Mouse (Mus musculus): Measurements from ENCODE around the gene Atp8a2. TPM values are rescaled to one million over a fixed set of nuclear protein-coding genes. Genes with fewer than 3 reads are reported as not detected.

Atp8a2 gene
- polyA plus RNA-seq, 1 experiment from 2014 or later, result 51.5 TPM

- no peak overlapping the region for H3K4me3 ChIP-seq (ENCODE audit: low read depth, low read length)
- H3K27ac ChIP-seq (ENCODE audit: low read depth, low read length), result no peak overlapping the region
- H3K9me3 ChIP-seq (ENCODE audit: control insufficient read depth, low read length), result no peaks in the 10 kb centered on the region
- peaks cover 7% of the 10 kb centered on the region; the same call in 1 of the 2 replicates for H3K27me3 ChIP-seq (ENCODE audit: control insufficient read depth, insufficient read depth, low read length)
- H3K4me2 ChIP-seq (ENCODE audit: low read depth, low read length), result no peak overlapping the region
- no peak overlapping the region for H3K9ac ChIP-seq (replicated peaks; ENCODE audit: low read depth, low read length)
- H3K36me3 ChIP-seq (ENCODE audit: control insufficient read depth, insufficient read depth, low read length), result no peaks in the 10 kb centered on the region
- H3K4me1 ChIP-seq (ENCODE audit: control insufficient read depth, insufficient read depth, low read length), result peaks cover 10% of the 10 kb centered on the region; the same call in 1 of the 2 replicates
- ATAC-seq (ENCODE audit: low read depth), result no peak
- WGBS, result 92% methylated on average over 5 of the region's 5 CpGs
These were observed 455.2 kb downstream of the Atp8a2 start for GRCm38 (mm10) chr14:59741752-59742151.

GRCm38 (mm10) chr14:59739446-59739845, 457.5 kb downstream of the Atp8a2 start:
- no peak for ATAC-seq (ENCODE audit: low read depth)
- H3K9me3 ChIP-seq (ENCODE audit: control insufficient read depth, low read length), result no peaks in the 10 kb centered on the region
- H3K27ac ChIP-seq (ENCODE audit: low read depth, low read length), result no peak overlapping the region
- H3K4me3 ChIP-seq (ENCODE audit: low read depth, low read length), result no peak overlapping the region
- H3K9ac ChIP-seq (replicated peaks; ENCODE audit: low read depth, low read length), result no peak overlapping the region
- H3K4me1 ChIP-seq (ENCODE audit: control insufficient read depth, insufficient read depth, low read length), result peaks cover 14% of the 10 kb centered on the region; the same call in 1 of the 2 replicates
- peaks cover 9% of the 10 kb centered on the region for H3K27me3 ChIP-seq (ENCODE audit: control insufficient read depth, insufficient read depth, low read length)
- WGBS, result 55% methylated on average over 6 of the region's 6 CpGs
- no peaks in the 10 kb centered on the region for H3K36me3 ChIP-seq (ENCODE audit: control insufficient read depth, insufficient read depth, low read length)
- no peak overlapping the region for H3K4me2 ChIP-seq (ENCODE audit: low read depth, low read length)

DNA sequence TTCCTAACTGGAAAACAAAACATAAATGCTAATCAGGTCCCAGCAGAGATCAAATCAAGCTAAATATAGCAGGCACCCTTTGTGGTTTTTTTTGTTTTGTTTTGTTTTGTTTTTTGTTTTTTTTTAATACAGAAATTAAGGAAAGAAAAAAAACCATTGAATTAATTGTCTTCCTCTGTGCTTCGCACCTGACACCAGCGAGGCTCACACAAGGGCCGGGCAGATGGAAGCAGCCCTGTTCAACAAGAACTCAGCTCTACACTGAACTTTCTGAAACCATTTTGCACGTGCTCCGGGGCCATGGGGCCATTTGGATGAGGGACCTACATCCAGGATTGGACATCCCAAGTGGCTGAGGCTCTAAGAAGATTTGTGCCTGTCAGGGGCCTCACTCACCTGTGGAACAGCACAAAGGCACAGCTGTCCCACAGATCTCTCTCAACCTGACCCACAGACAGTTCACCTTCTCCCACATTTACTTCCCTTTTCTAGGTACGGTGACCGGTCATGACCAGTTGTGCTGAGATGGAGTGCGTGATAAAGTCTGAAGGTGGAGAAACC, 459.2 kb downstream of the Atp8a2 start:
- Histone ChIP-seq H3K27ac (ENCODE audit: low read depth, low read length) (no peak overlapping the region), H3K4me3 (ENCODE audit: low read depth, low read length) (no peak overlapping the region), H3K9me3 (ENCODE audit: control insufficient read depth, low read length) (no peaks in the 10 kb centered on the region), H3K36me3 (ENCODE audit: control insufficient read depth, insufficient read depth, low read length) (no peaks in the 10 kb centered on the region), H3K4me2 (ENCODE audit: low read depth, low read length) (no peak overlapping the region), H3K9ac (replicated peaks; ENCODE audit: low read depth, low read length) (no peak overlapping the region), H3K4me1 (ENCODE audit: control insufficient read depth, insufficient read depth, low read length) (peaks cover 14% of the 10 kb centered on the region; the same call in 1 of the 2 replicates), H3K27me3 (ENCODE audit: control insufficient read depth, insufficient read depth, low read length) (peaks cover 15% of the 10 kb centered on the region)
- 56% methylated on average over 8 of the region's 8 CpGs for WGBS
- no peak for ATAC-seq (ENCODE audit: low read depth)

GRCm38 (mm10) chr14:59736861-59737700, 459.9 kb downstream of the Atp8a2 start:
- Histone ChIP-seq H3K4me1 (ENCODE audit: control insufficient read depth, insufficient read depth, low read length) (peaks cover 14% of the 10 kb centered on the region; the same call in 1 of the 2 replicates), H3K9me3 (ENCODE audit: control insufficient read depth, low read length) (no peaks in the 10 kb centered on the region), H3K27me3 (ENCODE audit: control insufficient read depth, insufficient read depth, low read length) (peaks cover 15% of the 10 kb centered on the region; the same call in 1 of the 2 replicates), H3K4me2 (ENCODE audit: low read depth, low read length) (no peak overlapping the region), H3K9ac (replicated peaks; ENCODE audit: low read depth, low read length) (no peak overlapping the region), H3K36me3 (ENCODE audit: control insufficient read depth, insufficient read depth, low read length) (no peaks in the 10 kb centered on the region), H3K4me3 (ENCODE audit: low read depth, low read length) (no peak overlapping the region), H3K27ac (ENCODE audit: low read depth, low read length) (no peak overlapping the region)
- 13% methylated on average over 9 of the region's 9 CpGs for WGBS
- ATAC-seq (ENCODE audit: low read depth), result peak; percentile 87

DNA sequence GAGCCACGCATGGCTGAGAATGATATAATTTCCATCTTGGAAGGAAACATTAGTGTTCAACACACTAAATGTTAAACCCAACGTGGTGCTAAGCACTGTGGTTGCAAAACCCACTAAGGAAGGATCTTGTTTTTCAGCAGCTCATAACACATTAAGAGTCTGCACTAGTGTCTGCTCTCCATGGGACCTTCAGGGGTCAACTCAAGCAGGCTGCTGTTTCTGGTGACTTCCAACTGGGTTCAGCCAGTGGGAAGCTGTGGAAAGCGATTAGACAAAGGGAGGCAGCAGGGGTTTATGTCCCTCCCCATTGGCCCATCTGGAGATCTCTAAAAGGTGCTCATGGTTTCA, 467.0 kb downstream of the Atp8a2 start:
- H3K36me3 ChIP-seq (ENCODE audit: control insufficient read depth, insufficient read depth, low read length), result no peaks in the 10 kb centered on the region
- no peak overlapping the region for H3K4me3 ChIP-seq (ENCODE audit: low read depth, low read length)
- 0 out of 2 replicates have a peak, but pooled peaks cover 2% of the 10 kb centered on the region for H3K4me1 ChIP-seq (ENCODE audit: control insufficient read depth, insufficient read depth, low read length)
- H3K9me3 ChIP-seq (ENCODE audit: control insufficient read depth, low read length), result no peaks in the 10 kb centered on the region
- no peak for ATAC-seq (ENCODE audit: low read depth)
- peaks cover 13% of the 10 kb centered on the region for H3K27me3 ChIP-seq (ENCODE audit: control insufficient read depth, insufficient read depth, low read length)
- WGBS, result 53% methylated on average over 3 of the region's 3 CpGs
- no peak overlapping the region for H3K9ac ChIP-seq (replicated peaks; ENCODE audit: low read depth, low read length)
- no peak overlapping the region for H3K27ac ChIP-seq (ENCODE audit: low read depth, low read length)
- H3K4me2 ChIP-seq (ENCODE audit: low read depth, low read length), result no peak overlapping the region

DNA sequence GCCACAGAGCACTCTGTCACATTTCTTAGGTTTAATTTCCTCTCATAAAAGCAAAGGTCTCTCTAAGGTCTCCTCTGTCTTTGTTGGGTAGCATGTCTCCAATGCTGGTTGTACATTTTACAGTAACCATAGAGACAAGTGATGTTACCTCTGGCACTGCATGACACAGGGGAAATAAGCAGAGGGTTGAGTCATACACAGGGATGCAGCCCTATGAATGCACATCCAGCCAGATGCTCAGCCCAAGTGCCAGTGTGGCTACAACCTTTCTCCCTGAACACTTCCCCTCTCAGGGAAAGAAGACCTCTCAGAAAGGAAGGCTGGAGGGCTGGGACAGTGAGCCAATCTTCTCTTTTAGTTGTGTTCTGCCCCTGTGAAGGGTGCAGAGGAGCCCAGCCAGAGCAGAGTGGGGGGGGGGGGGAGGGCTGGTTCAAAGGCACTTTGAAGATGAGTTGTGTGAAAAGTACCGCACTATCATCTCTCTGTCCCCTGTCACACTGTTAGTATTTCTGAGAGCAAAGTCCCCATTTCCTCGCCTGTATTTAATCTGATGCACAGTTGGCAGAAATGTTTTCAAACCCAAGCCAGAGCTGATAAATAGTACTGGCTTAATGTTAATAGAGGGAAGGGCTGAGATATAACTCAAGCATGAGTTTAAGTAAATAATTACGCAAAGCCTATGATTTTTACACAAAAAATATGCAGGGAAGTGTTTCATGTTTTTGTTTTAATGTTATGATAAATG, 467.5 kb downstream of the Atp8a2 start:
- H3K4me3 ChIP-seq (ENCODE audit: low read depth, low read length), result no peak overlapping the region
- no peak overlapping the region for H3K9ac ChIP-seq (replicated peaks; ENCODE audit: low read depth, low read length)
- H3K36me3 ChIP-seq (ENCODE audit: control insufficient read depth, insufficient read depth, low read length), result no peaks in the 10 kb centered on the region
- H3K27ac ChIP-seq (ENCODE audit: low read depth, low read length), result no peak overlapping the region
- peak; percentile 42; the same call in 1 of the 2 replicates for ATAC-seq (ENCODE audit: low read depth)
- 0 out of 2 replicates have a peak, but pooled peaks cover 2% of the 10 kb centered on the region for H3K4me1 ChIP-seq (ENCODE audit: control insufficient read depth, insufficient read depth, low read length)
- 73% methylated on average over 3 of the region's 3 CpGs for WGBS
- H3K4me2 ChIP-seq (ENCODE audit: low read depth, low read length), result no peak overlapping the region
- H3K27me3 ChIP-seq (ENCODE audit: control insufficient read depth, insufficient read depth, low read length), result peaks cover 9% of the 10 kb centered on the region; the same call in 1 of the 2 replicates
- no peaks in the 10 kb centered on the region for H3K9me3 ChIP-seq (ENCODE audit: control insufficient read depth, low read length)

DNA sequence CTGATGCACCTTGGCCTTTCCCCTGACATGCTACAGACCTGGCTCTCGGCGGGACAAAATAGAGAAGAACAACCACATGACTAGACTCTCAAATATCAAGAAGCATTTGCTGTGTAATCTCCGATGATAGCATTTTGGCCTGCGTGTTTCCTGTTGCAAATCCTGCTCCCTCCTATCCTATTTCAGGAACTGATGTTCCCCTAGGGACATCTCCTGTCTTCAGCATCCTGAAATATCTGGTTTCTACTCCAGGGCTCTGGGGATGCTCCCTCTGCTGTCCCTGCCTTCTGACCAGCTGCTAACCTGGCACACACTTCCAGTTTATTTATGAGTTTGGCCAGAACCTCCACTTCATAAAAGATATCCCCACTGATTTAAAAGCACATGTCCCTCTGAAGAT, 470.0 kb downstream of the Atp8a2 start:
- 70% methylated on average over 4 of the region's 4 CpGs for WGBS
- H3K4me1 ChIP-seq (ENCODE audit: control insufficient read depth, insufficient read depth, low read length), result 0 out of 2 replicates have a peak, but pooled peaks cover 2% of the 10 kb centered on the region
- H3K9me3 ChIP-seq (ENCODE audit: control insufficient read depth, low read length), result no peaks in the 10 kb centered on the region
- H3K27me3 ChIP-seq (ENCODE audit: control insufficient read depth, insufficient read depth, low read length), result peaks cover 4% of the 10 kb centered on the region; the same call in 1 of the 2 replicates
- ATAC-seq (ENCODE audit: low read depth), result no peak
- H3K36me3 ChIP-seq (ENCODE audit: control insufficient read depth, insufficient read depth, low read length), result no peaks in the 10 kb centered on the region
- H3K4me3 ChIP-seq (ENCODE audit: low read depth, low read length), result no peak overlapping the region
- H3K4me2 ChIP-seq (ENCODE audit: low read depth, low read length), result no peak overlapping the region
- H3K9ac ChIP-seq (replicated peaks; ENCODE audit: low read depth, low read length), result no peak overlapping the region
- no peak overlapping the region for H3K27ac ChIP-seq (ENCODE audit: low read depth, low read length)

DNA sequence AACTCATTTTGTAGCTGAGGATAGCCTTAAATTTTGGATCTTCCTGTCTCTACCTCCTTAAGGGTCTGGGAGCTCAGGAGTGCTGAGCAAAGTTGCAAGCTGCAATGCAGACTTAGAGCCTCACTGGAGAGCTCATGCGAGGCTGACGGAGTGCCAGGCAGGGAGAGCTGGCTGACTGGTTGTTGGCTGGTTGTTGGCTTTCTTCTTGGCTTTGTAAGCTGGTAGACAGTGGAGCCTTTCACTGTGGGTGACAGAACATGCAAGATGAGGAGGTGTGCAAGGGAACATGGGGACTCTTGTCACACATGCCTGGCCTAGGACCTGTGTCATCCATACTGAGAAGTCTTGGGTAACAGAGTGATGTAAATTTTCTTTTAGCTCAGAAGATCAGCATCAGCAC, 473.8 kb downstream of the Atp8a2 start:
- Histone ChIP-seq H3K36me3 (ENCODE audit: control insufficient read depth, insufficient read depth, low read length) (no peaks in the 10 kb centered on the region), H3K9me3 (ENCODE audit: control insufficient read depth, low read length) (no peaks in the 10 kb centered on the region), H3K4me3 (ENCODE audit: low read depth, low read length) (no peak overlapping the region), H3K9ac (replicated peaks; ENCODE audit: low read depth, low read length) (no peak overlapping the region), H3K27me3 (ENCODE audit: control insufficient read depth, insufficient read depth, low read length) (no peaks in the 10 kb centered on the region), H3K4me2 (ENCODE audit: low read depth, low read length) (no peak overlapping the region), H3K4me1 (ENCODE audit: control insufficient read depth, insufficient read depth, low read length) (no peaks in the 10 kb centered on the region), H3K27ac (ENCODE audit: low read depth, low read length) (no peak overlapping the region)
- WGBS, result 84% methylated on average over 2 of the region's 2 CpGs
- ATAC-seq (ENCODE audit: low read depth), result no peak

Measured in neural tube, embryonic 14.5 days (tissue).